Comparison of ENCODE assay signal across 14 mouse cellular contexts in the genomic region with DNA sequence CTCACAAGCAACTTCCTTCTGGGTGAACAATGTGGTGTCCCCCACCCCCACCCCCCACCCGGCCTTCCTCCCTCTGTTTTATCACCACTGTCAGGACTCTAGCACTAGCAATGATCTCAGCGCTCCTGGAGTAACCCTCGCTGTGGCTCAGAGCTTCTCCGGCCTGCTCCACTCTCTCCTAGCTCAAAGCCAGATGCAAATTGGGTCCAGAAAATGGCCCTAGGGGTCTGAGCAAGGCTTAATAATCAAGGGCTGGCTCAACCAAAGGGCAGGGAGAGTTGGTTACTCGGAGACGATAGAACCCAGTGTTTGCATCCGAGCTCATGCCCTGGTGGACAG.
DNase-seq lines count a peak whose midpoint lies in the region; ATAC-seq and TF ChIP-seq lines count a peak whose summit lies in the region.
"Had no signal": no experiment of that assay in that cellular context is flagged by ENCODE, and none has a peak within 500 bp of the region (broad histone marks: within the 10 kb centered on the region; RNA-seq: fewer than 3 reads in every experiment).

No protein-coding gene starts in this region.

- peak; percentile 24; the same call in 1 of the 2 replicates for ATAC-seq in kidney, embryonic 16.5 days (ENCODE audit: low FRiP score, low TSS enrichment)
- ATAC-seq in hindbrain, postnatal 0 days = 0 out of 2 replicates have a peak, but pooled peaks have one; percentile 19

- peaks cover 25% of the 10 kb centered on the region for H3K4me1 ChIP-seq in kidney, embryonic 16.5 days (ENCODE audit: insufficient read depth, low read length)
- peaks cover 4% of the 10 kb centered on the region; the same call in 1 of the 2 replicates for H3K4me1 ChIP-seq in hindbrain, postnatal 0 days (ENCODE audit: insufficient read depth, low read length)
- H3K4me1 ChIP-seq: liver, embryonic 13.5 days had no signal

- DNase-seq in embryo, embryonic 10.5 days (ENCODE audit: low spot score) = peak; percentile 27
- DNase-seq in embryo, embryonic 10 days (ENCODE audit: low spot score) = no peak
- no peak for DNase-seq in kidney, adult 18-20 months
- no peak for DNase-seq in hindbrain, postnatal 0 days (ENCODE audit: low spot score)
- DNase-seq in retina, embryonic 14.5 days (ENCODE audit: low spot score) = peak; percentile 56
- DNase-seq in adrenal gland, adult (ENCODE audit: inconsistent age in 2 of 2, low spot score in 1 of 2) = no peak
- no peak for DNase-seq in kidney, postnatal 36 days
- DNase-seq: cerebellum, adult 11 months; heart, postnatal 10 days; kidney, adult 11 months; liver, embryonic 13.5 days; lung, postnatal 4 days; spleen, adult 18-20 months had no signal

- H3K4me2 ChIP-seq in kidney, embryonic 16.5 days (replicated peaks; ENCODE audit: low read depth, low read length) = no peak overlapping the region
- no peak overlapping the region for H3K4me2 ChIP-seq in hindbrain, postnatal 0 days (ENCODE audit: low read depth, low read length)
- H3K4me2 ChIP-seq: liver, embryonic 13.5 days had no signal

- 44% methylated on average over 7 of the region's 7 CpGs for WGBS in kidney, embryonic 16.5 days
- WGBS in hindbrain, postnatal 0 days = 36% methylated on average over 7 of the region's 7 CpGs

- H3K27me3 ChIP-seq in kidney, embryonic 16.5 days (ENCODE audit: insufficient read depth, low read length) = no peaks in the 10 kb centered on the region
- H3K27me3 ChIP-seq in hindbrain, postnatal 0 days (ENCODE audit: insufficient read depth, low read length) = no peaks in the 10 kb centered on the region

- TF ChIP-seq CTCF in hindbrain, postnatal 0 days (IDR thresholded peaks at IDR 0.05; ENCODE audit: low read depth) = no peak

- no peak overlapping the region for H3K27ac ChIP-seq in kidney, embryonic 16.5 days (ENCODE audit: low read length)
- no peak overlapping the region for H3K27ac ChIP-seq in hindbrain, postnatal 0 days
- H3K27ac ChIP-seq: liver, embryonic 13.5 days had no signal

- H3K36me3 ChIP-seq in kidney, embryonic 16.5 days (ENCODE audit: insufficient read depth, low read length) = no peaks in the 10 kb centered on the region
- no peaks in the 10 kb centered on the region for H3K36me3 ChIP-seq in hindbrain, postnatal 0 days (ENCODE audit: insufficient read depth, low read length)
- H3K36me3 ChIP-seq: liver, embryonic 13.5 days had no signal

- no peak overlapping the region for H3K9ac ChIP-seq in kidney, embryonic 16.5 days (replicated peaks; ENCODE audit: low read length)
- no peak overlapping the region for H3K9ac ChIP-seq in hindbrain, postnatal 0 days (replicated peaks; ENCODE audit: low read length)
- H3K9ac ChIP-seq: liver, embryonic 13.5 days had no signal

- no peak overlapping the region for H3K4me3 ChIP-seq in kidney, embryonic 16.5 days (ENCODE audit: low read length)
- no peak overlapping the region for H3K4me3 ChIP-seq in hindbrain, postnatal 0 days (ENCODE audit: low read length)
- H3K4me3 ChIP-seq: liver, embryonic 13.5 days had no signal

- H3K9me3 ChIP-seq in kidney, embryonic 16.5 days (ENCODE audit: low read length) = no peaks in the 10 kb centered on the region
- H3K9me3 ChIP-seq in hindbrain, postnatal 0 days (ENCODE audit: low read length) = no peaks in the 10 kb centered on the region
- H3K9me3 ChIP-seq: liver, embryonic 13.5 days had no signal

Comparison
In these comparisons a context has a peak if more than half of its experiments do, and no peak if none do; other contexts are left out.
1. DNase-seq: peak in embryo, embryonic 10.5 days (single experiment) and retina, embryonic 14.5 days (single experiment); none in embryo, embryonic 10 days (single experiment), kidney, adult 18-20 months (single experiment), hindbrain, postnatal 0 days (single experiment), adrenal gland, adult (0 of 2) and kidney, postnatal 36 days (0 of 2).